Mouse (Mus musculus) hindbrain, embryonic 16.5 days (tissue): ENCODE data around the gene Frs3. TPM values are rescaled to one million over a fixed set of nuclear protein-coding genes. Genes with fewer than 3 reads are reported as not detected.
A peak's percentile ranks its signal among the peaks of the same experiment; 100 is the strongest.
"Not testable (repeated sequence)": the region's sequence is repeated elsewhere in the genome, so short reads cannot be mapped to it uniquely, and the experiment has no call there.

Experiments used
- ATAC-seq: fragments of 200-750 bp; cut with Nextera tagmentation; 2 replicates; pipeline ENCODE4 v1.8.0; 2017; ENCODE audit warnings: moderate TSS enrichment, moderate library complexity
- H3K27ac ChIP-seq: fragments of 300-500 bp; sonication (generic); 2 replicates; pipeline ENCODE4 v1.5.1; 2014; ENCODE audit warnings: low read depth, mild to moderate bottlenecking, control low read depth, low read length, moderate library complexity
- H3K27me3 ChIP-seq: fragments of 300-500 bp; sonication (generic); replicated peaks from 2 replicates; pipeline ENCODE4 v1.6.1; 2014; ENCODE audit warnings: low read length; ENCODE audit not compliant: control insufficient read depth, insufficient read depth
- H3K36me3 ChIP-seq: fragments of 300-500 bp; sonication (generic); 2 replicates; pipeline ENCODE4 v1.6.1; 2014; ENCODE audit warnings: mild to moderate bottlenecking, low read length, moderate library complexity, mixed read lengths; ENCODE audit not compliant: control insufficient read depth, insufficient read depth
- H3K4me1 ChIP-seq: fragments of 300-500 bp; sonication (generic); 2 replicates; pipeline ENCODE4 v1.6.1; 2014; ENCODE audit warnings: low read depth, low read length; ENCODE audit not compliant: control insufficient read depth, insufficient read depth
- H3K4me2 ChIP-seq: fragments of 300-500 bp; sonication (generic); 2 replicates; pipeline ENCODE4 v1.6.1; 2014; ENCODE audit warnings: mild to moderate bottlenecking, low read length, control low read depth, moderate library complexity
- H3K4me3 ChIP-seq: fragments of 300-500 bp; sonication (generic); 2 replicates; pipeline ENCODE4 v1.5.1; 2014; ENCODE audit warnings: mild to moderate bottlenecking, low read length, control low read depth, moderate library complexity
- H3K9ac ChIP-seq: fragments of 300-500 bp; sonication (generic); 2 replicates; pipeline ENCODE4 v1.6.1; 2014; ENCODE audit warnings: low read depth, mild to moderate bottlenecking, control low read depth, low read length, moderate library complexity
- H3K9me3 ChIP-seq: fragments of 300-500 bp; sonication (generic); 2 replicates; pipeline ENCODE4 v1.6.1; 2014; ENCODE audit warnings: mild to moderate bottlenecking, low read length, moderate library complexity; ENCODE audit not compliant: control insufficient read depth
- WGBS: fragments of 180-500 bp; shearing (Covaris S2); extraction: QIAGEN DNeasy Blood & Tissue Kit; methylation state at CpG from one replicate; pipeline ENCODE4 v1.1.7; 2014; 5-methylcytosine and 5-hydroxymethylcytosine counted together
- polyA plus RNA-seq: library from polyadenylated mRNA; unstranded; fragments of >200 nt; fragmentation: Nextera tagmentation; extraction: Ambion mirVana; gene quantifications from 2 replicates; pipeline ENCODE4 v1.2.1, GENCODE M21; 2015

The Frs3 gene
- 55.7 and 58.1 TPM in 2 replicates for polyA plus RNA-seq

GRCm38 (mm10) chr17:47688608-47689575, at the start of gene Frs3:
Frs3 (plus strand) TSS chr17:47689030.
- H3K4me3 ChIP-seq, result peak within 1 kb of the TSS; percentile 88
- peaks cover 24% of the 10 kb centered on the region for H3K4me1 ChIP-seq
- peak within 1 kb of the TSS; percentile 91 for H3K27ac ChIP-seq
- peaks cover 2% of the 10 kb centered on the region for H3K36me3 ChIP-seq
- 1% methylated on average over 53 of the region's 58 CpGs for WGBS
- peak; percentile 75 for ATAC-seq
- peak within 1 kb of the TSS; percentile 88 for H3K4me2 ChIP-seq
- H3K9me3 ChIP-seq, result no peaks in the 10 kb centered on the region
- peak within 1 kb of the TSS; percentile 95 for H3K9ac ChIP-seq
- H3K27me3 ChIP-seq, result no peaks in the 10 kb centered on the region; the same call in 1 of the 2 replicates

GRCm38 (mm10) chr17:47642992-47643391, 45.8 kb upstream of the Frs3 start:
- WGBS, result 85% methylated on average over 2 of the region's 2 CpGs
- no peak for ATAC-seq
- H3K9me3 ChIP-seq, result no peaks in the 10 kb centered on the region
- no peak overlapping the region for H3K9ac ChIP-seq
- no peak overlapping the region for H3K4me3 ChIP-seq
- H3K36me3 ChIP-seq, result no peaks in the 10 kb centered on the region
- no peaks in the 10 kb centered on the region for H3K4me1 ChIP-seq
- H3K4me2 ChIP-seq, result no peak overlapping the region
- H3K27me3 ChIP-seq, result no peaks in the 10 kb centered on the region
- H3K27ac ChIP-seq, result no peak overlapping the region

- Histone ChIP-seq H3K4me3 (no peak overlapping the region), H3K27me3 (no peaks in the 10 kb centered on the region), H3K27ac (no peak overlapping the region), H3K4me2 (no peak overlapping the region), H3K9ac (no peak overlapping the region), H3K36me3 (no peaks in the 10 kb centered on the region), H3K9me3 (no peaks in the 10 kb centered on the region), H3K4me1 (no peaks in the 10 kb centered on the region)
- 76% methylated on average over 1 of the region's 1 CpGs for WGBS
- no peak for ATAC-seq
These were observed 42.1 kb upstream of the Frs3 start for GRCm38 (mm10) chr17:47646683-47647082.

- Histone ChIP-seq H3K9me3 (no peaks in the 10 kb centered on the region), H3K9ac (no peak overlapping the region), H3K27ac (no peak overlapping the region), H3K4me2 (no peak overlapping the region), H3K4me3 (no peak overlapping the region), H3K4me1 (no peaks in the 10 kb centered on the region), H3K36me3 (no peaks in the 10 kb centered on the region), H3K27me3 (no peaks in the 10 kb centered on the region)
- no peak for ATAC-seq
- WGBS, result 39% methylated on average over 4 of the region's 4 CpGs
These were observed 39.9 kb upstream of the Frs3 start for GRCm38 (mm10) chr17:47648966-47649365.

GRCm38 (mm10) chr17:47651953-47652352, 36.9 kb upstream of the Frs3 start:
- Histone ChIP-seq H3K4me2 (no peak overlapping the region), H3K9me3 (no peaks in the 10 kb centered on the region), H3K4me1 (no peaks in the 10 kb centered on the region), H3K27me3 (no peaks in the 10 kb centered on the region), H3K27ac (no peak overlapping the region), H3K36me3 (no peaks in the 10 kb centered on the region), H3K9ac (no peak overlapping the region), H3K4me3 (no peak overlapping the region)
- whole genome bisulfite sequencing, result 71% methylated on average over 2 of the region's 2 CpGs
- ATAC-seq, result no peak

GRCm38 (mm10) chr17:47654346-47654745, 34.5 kb upstream of the Frs3 start:
- H3K9ac ChIP-seq, H3K4me2 ChIP-seq, H3K36me3 ChIP-seq, ATAC-seq, H3K27ac ChIP-seq, H3K4me1 ChIP-seq, H3K27me3 ChIP-seq, H3K9me3 ChIP-seq, H3K4me3 ChIP-seq: not testable (repeated sequence)
- whole genome bisulfite sequencing, result 91% methylated on average over 8 of the region's 8 CpGs

- ATAC-seq, result no peak
- Histone ChIP-seq H3K27ac (no peak overlapping the region), H3K4me2 (no peak overlapping the region), H3K9me3 (no peaks in the 10 kb centered on the region), H3K27me3 (no peaks in the 10 kb centered on the region), H3K36me3 (no peaks in the 10 kb centered on the region), H3K9ac (no peak overlapping the region), H3K4me3 (no peak overlapping the region), H3K4me1 (no peaks in the 10 kb centered on the region)
- 82% methylated on average over 5 of the region's 5 CpGs for WGBS
These were observed 33.1 kb upstream of the Frs3 start for GRCm38 (mm10) chr17:47655697-47656096.

GRCm38 (mm10) chr17:47657901-47658300, 30.9 kb upstream of the Frs3 start:
- Histone ChIP-seq H3K27me3 (no peaks in the 10 kb centered on the region), H3K4me3 (no peak overlapping the region), H3K4me1 (no peaks in the 10 kb centered on the region), H3K4me2 (no peak overlapping the region), H3K27ac (no peak overlapping the region), H3K9ac (no peak overlapping the region), H3K36me3 (no peaks in the 10 kb centered on the region), H3K9me3 (no peaks in the 10 kb centered on the region)
- WGBS, result 90% methylated on average over 4 of the region's 4 CpGs
- no peak for ATAC-seq

GRCm38 (mm10) chr17:47658741-47659243, 30.0 kb upstream of the Frs3 start:
- Histone ChIP-seq H3K4me3 (no peak overlapping the region), H3K27ac (no peak overlapping the region), H3K36me3 (no peaks in the 10 kb centered on the region), H3K9me3 (no peaks in the 10 kb centered on the region), H3K9ac (no peak overlapping the region), H3K4me1 (no peaks in the 10 kb centered on the region), H3K27me3 (no peaks in the 10 kb centered on the region), H3K4me2 (no peak overlapping the region)
- no peak for ATAC-seq
- WGBS, result 82% methylated on average over 3 of the region's 3 CpGs
